Mouse (Mus musculus): ENCODE results near the gene Mgme1.

The Mgme1 gene

DNA sequence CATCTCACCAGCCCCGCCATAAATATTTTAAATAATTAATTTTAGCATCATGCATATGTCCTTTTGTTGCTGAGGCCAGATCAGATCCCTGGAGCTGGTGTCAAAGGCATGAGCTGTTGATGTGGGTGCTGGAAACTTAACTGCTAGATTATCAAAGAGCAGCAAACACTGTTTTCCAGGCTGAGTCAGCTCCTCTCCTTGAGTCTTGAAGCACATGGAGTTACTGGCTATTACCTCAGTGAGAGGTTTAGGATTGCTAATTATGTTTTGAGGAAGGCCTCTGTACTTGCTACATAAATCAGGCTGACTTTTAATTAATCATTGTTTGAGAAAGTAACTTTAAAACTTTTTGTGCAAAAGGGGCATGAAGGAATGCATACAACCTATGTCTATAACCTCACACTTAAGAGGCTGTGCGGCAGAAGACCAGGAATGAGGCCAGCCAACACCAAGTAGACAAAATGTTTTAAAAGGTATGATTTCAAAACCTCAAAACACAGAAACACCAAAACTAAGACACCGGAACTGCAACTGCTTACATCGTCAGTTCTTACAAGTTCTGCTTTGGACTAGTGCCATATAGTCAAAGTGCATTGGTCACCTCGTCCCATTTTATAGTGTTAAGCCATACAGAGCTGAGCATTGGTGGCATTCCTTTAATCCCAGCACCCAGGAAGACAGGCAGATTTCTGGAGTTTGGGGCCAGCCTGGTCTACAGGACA, 5.9 kb upstream of the Mgme1 start:
- DNase-seq (ENCODE audit: low spot score in 2 of 2), result no peak

DNA sequence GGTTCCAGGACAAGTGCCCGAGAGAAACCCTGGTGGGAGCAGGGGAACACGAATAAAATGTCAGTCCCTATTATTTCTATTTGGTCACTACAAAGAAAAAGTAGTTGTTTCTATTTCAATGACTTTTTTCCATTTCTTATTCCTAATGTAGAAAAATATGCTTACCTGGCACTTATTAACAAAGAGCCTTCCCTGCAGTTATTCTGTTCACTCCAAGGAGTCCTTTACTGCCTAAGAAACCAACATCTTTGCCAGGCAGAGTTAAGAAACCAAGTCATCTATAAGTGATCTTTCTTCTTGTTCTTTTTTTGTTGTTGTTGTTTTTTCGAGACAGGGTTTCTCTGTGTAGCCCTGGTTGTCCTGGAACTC, 5.4 kb upstream of the Mgme1 start:
- DNase-seq (ENCODE audit: low spot score in 2 of 2), result no peak

DNA sequence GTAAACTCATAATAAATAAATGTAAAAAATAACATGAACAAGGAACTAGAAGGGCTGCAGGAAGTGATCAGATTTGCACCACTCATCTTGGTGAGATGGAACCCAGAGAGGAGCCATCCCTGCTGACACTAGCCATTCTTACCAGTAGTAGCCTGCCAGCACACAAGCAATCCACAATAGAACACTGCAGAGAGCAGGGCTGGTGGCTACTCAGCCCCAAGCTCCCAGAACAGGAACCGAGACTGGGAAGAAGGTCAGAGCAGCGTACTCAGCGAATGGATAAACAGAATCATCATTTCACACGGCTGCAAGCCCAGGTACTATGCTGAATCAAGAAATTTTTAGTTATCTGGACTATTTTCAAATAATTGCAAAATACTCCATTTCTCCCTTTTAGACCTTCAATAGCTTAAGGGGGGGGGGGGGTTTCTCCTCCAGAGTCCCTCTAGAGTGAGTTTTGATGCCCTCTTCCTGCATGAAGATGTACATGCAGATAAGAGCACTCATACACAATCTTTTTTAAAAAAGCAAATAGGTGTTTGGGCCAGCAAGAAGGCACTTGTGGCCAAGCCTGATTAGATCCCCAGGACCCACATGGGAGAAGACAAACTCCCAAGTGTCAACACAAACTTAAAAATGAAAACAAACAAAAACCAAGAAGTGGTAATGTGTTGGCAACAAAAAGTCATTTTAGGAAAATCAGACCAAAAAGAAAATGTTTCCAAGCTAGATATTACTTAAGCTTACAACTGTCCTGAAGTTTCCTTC, 4.4 kb upstream of the Mgme1 start:
- no peak for DNase-seq (ENCODE audit: low spot score in 2 of 2)

DNA sequence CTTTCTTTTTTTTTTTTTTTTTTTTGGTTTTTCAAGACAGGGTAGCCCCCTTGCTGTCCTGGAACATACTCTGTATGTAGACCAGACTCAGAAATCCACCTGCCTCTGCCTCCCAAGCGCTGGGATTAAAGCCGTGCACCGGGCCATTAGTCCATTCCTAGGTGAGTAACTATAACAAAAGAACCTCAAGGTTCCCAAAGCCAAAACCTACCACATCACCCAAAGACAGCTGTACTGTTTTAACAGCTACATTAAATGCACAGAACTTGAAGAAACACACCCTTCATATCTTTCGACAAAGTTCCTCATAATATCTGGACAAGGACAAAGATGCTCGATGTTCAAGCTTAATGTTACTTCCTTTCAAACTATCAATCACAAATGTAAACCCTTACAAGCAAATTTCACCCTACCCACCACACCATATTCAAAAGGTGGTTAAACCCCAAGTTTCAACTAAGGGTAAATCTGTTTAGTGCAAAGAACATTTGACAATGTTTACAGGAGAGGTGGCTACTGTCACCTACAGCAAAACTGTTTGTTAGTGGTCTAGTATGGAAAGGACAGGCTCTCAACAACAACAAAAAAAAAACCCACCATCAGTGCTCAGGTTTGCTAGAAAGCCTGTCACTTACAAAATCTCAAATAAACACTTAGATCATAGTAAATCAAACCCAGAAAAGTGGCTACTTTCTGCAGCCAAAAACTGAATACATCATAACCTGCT, 3.3 kb upstream of the Mgme1 start:
- DNase-seq (ENCODE audit: low spot score in 2 of 2), result no peak

DNA sequence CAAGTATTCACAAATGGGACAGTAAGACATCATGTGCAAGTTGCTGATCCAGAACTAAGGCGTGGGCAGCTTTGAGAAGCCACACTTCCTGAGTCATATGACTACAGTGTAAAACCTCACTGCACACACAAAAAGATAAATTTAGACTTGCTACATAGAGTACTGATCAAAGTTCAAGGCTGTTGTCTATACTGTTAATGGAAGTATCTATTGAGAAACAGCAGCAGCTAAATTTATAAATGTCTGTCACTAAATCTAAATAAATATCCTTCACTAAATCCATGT, 2.8 kb upstream of the Mgme1 start:
- no peak for DNase-seq (ENCODE audit: low spot score in 2 of 2)

DNA sequence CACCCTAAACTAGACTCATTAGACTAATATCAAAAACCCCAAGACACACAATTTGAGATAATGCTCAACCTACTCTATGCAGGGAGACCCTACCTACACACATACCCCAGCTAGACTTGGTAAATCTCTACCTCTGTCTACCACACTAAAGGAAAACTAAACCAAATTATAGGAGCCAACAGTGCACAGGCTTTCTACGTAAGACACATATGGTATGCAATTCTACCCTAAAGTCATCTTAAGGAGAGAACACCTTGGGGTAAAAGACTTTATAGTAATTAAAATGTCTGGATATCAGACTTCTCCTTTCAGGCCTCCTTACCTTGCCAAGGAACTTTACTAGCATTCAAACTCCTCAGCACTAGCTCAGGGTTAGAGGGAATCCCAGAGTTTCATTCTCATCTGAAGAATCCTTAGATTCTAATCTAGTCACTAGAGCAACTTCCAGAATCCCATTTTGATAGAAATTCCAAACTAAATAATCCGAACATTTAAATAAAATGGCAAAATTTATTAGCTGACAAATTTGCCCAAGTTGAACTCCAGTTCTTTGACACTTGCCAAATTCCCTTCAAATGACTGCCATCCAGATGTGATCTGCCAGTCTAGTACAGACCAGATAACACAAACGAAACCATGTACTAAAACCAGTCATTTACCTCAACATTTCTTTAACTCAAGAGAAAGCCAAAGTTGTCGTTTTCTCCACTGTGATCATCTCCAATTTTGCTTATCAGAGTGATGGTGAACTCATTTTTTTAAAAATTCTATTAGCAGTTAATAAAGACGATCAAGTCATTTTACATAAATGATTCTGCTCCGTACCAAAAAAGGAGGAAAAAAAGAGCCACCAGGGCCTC, 1.8 kb upstream of the Mgme1 start:
- DNase-seq (ENCODE audit: low spot score in 2 of 2), result no peak

DNA sequence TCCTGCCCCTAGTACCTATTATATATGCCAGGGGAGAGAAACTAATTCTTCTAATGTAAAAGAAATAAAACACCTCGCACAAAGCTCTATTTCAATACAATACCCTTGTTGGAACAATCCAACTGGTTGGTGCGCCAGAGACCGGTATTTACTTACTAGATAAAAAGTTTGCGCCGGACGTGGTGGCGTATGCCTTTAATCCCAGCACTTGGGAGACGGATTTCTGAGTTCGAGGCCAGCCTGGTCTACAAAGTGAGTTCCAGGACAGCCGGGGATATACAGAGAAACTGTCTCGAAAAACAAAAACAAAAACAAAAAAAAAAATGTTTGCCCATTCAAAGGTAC, 1.2 kb upstream of the Mgme1 start:
- DNase-seq (ENCODE audit: low spot score in 2 of 2), result no peak

DNA sequence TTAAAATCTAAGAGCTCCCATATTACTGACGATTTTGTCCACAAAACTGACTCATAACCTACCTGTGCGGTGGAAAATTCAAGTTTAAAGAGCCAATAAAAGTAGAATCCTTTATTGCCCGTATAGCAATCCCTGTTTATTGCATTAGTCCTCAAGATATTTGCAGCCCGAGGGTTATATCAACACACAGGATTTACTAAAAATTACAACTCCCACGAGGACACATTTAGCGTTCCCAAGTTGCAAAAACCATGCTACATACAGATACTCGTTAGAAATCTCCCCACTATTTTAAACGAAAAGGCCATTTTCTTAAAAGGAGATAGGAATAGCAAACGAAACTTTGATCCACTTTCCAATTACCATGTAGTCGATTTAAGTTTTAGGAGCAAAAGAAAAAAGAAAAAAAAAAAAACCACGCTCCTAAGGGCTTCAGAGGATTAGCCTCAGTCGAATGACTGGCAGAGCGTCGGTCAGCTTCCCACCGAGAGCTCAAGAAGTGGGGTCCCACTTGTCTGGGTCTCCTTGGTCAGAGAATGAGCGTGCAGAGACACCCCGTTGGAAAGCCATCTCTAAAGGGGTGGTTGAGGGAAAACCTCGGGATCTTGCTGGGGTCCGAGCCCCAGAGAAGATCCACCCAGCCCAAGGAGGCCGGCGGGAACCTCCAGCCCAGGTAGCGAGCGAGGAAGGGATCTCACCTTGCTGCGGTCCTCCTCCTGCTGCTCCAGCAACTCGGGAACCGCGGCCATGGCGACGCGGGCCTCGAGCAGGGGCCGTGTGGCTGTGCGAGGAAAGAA, 586 bp upstream of the Mgme1 start:
- peak in 1 of 2 experiments; percentile 43 for DNase-seq (ENCODE audit: low spot score in 2 of 2)

DNA sequence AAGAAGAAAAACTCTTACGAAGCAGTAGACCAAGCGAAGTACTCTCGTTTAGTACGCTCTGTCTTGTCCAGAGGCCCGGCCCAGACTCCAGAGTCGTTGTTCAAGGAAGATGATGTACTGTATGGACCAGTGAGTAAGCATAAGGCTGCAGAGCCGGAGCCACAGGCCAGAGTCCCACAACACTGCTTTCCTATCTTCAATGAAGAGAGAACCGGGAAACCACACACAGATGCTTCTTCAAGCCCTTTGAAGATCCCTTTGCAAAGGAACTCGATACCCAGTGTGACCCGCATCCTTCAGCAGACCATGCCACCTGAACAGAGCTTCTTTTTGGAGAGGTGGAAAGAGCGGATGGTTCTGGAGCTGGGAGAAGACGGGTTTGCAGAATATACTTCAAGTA, 1.6 kb downstream of the Mgme1 start:
- no peak for DNase-seq (ENCODE audit: low spot score in 2 of 2)

DNA sequence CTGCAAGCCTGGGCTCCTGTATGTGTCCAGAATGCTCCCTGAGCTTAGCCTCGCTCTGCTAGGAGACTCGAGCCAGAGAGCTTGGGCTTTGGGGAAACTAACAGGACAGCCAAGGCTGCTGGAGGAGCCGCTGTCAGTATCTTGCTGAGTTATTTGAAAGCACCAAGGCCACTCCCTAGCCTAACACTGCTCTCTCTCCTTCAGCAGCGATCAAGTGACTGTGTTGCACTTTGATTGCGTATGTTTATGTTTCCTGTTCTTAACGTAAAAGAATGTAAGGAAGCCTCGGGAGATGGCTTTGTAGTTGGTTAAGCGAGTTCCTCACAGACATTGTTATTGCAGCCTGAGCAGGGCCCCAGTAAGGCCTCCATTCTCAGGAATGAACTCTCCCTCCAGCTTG, 4.3 kb downstream of the Mgme1 start:
- DNase-seq (ENCODE audit: low spot score in 2 of 2), result no peak

DNA sequence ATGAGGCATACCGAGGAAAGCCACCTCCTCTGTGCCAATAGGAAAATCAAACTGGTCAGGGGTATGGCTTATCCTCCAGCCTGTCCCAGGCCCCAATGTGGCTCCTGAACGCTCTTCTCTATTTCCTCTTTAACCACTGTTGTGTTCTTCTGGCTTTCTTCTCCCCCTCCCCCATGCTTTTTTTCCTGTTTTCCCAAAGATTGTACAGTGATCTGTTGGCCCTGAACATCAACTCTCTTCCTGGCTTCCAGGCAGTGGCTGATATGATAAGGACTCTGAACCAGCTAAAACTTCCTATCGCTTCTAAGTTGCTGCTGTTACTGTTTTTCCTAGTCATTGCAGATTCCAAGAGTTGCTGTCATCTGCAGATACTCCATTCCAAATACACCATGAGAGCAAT, 6.4 kb downstream of the Mgme1 start:
- DNase-seq (ENCODE audit: low spot score in 2 of 2), result no peak

DNA sequence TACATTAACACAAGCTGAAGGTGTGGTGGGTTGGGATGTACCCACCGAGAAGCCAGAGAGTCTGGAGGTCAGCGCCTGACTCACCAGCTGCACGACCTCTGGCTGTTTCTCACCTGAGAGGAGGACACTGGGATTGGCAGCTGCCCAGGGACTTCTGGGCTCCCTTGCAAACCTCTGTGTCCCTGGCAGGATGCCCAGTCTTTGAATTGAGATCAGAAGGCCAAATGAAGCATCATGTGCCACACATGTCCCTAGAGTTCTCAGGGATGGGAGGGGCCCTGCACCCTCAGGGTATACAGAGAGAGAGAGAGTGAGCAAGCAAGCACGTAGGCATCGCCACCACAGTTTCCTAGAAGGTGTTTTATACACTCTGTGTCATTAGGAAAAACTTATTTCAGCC, 9.3 kb downstream of the Mgme1 start:
- DNase-seq (ENCODE audit: low spot score in 2 of 2), result no peak

DNA sequence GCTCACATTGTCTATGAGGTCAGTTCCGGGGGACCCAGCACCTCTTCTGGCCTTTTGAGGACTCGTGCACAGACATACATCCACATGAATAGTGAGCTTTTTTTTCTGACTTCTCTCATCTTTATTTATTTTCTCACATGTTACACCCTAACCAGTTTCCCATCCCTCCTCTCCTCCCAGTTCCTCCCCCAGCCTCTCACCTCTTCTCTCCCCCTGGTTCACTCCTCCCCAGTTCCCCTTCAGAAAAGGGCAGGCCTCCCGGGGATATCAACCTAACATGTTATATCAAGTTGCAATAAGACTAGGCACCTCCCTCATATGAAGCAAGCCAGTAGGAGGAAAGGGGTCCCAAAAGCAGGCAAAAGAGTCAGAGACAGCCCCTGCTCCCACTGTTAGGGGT, 10.1 kb downstream of the Mgme1 start:
- DNase-seq (ENCODE audit: low spot score in 2 of 2), result no peak

DNA sequence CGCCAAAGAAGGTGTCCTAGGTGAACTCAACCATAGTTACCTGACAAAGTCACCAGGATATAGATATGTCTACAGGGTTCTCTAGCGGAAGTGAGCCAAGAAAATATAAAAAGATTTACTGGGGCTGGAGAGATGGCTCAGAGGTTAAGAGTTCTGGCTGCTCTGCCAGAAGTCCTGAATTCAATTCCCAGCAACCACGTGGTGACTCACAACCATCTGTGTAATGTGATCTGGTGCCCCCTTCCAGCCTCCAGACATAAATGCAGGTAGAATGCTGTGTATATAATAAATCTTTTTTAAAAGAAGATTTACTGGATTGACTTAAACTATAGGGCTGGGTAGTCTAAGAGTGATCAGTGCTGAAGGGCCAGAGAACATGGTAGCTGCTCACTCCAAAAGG, 11.0 kb downstream of the Mgme1 start:
- DNase-seq (ENCODE audit: low spot score in 2 of 2), result no peak

DNA sequence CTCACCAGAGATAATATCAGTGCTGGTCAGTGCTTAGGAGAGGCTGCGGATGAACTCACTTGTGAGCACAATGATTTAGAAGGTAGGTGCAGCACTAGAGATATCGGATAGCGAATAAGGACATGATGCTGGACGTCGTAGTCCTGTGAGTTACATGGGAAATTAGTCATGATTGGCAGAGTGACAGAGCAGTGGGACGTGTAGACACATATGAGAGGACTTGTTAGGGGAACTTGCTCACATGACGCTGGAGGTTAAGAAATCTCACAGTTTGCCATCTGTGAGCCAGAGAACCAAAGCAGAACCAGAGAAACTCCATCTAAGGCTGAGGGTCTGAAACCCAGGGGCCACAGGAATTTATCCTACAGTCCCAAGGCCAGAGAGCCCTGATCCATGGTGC, 19.9 kb downstream of the Mgme1 start:
- DNase-seq (ENCODE audit: low spot score in 2 of 2), result no peak

DNA sequence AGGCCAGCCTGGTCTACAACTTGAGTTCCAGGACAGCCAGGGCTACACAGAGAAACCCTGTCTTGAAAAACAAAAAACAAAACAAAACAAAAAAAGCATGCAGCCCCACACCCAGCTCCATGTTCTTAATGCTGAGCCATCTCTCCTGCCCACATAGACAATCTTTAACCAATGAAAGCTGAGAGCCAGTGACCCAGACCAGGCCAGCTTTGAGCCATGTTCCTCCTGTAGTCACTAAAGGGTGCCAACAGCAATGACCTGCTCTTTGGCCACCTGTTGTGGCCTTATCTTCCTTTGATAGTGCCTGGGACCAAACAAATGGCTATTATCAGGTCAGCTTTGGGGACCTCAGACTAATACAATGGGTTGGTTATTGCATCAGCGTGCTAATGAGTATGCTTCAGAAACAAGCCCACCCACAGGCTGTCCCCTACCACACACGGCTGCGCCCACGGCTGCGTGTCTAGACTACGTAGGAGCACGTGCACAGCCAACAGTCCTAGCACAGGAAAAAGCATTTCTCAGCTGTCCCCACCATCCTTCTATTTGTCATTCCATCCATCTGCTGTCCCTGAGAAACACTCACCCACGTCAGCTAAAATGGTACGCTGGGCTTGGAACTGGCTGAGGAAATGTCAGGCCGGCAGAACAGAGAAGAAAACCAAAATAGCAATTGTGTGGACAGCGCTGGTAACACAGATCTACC, 21.3 kb downstream of the Mgme1 start:
- peak; percentile 69 to 89 for DNase-seq (ENCODE audit: low spot score in 2 of 2)

DNA sequence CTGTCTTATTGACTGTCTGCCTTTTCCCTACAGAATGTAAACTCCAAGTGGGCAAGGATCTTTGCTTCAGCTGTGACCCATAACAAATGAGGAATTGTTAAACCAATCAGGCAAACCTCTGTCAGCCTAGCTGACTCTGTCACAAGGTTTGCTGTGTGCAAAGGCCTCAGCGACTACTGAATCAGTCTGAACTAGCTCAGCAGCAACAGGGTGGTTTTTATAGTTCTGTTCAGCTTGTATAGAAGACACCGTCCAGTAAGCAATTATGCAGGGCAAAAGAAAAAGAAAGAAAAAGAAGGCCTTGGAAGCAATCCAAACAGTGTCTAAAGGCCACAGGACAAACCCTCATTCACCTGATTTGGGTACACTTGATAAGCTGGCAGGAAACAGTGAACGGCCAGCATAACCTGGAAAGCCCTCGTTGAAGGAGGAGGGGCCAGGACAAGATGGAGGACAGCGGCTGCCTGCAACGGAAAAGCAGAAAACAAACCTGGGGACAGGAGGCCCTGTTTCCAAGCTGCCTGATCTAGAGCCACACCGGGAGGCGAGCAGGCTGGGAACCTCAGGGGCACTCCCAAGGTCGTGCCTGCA, 24.8 kb downstream of the Mgme1 start:
- no peak for DNase-seq (ENCODE audit: low spot score in 2 of 2)

DNA sequence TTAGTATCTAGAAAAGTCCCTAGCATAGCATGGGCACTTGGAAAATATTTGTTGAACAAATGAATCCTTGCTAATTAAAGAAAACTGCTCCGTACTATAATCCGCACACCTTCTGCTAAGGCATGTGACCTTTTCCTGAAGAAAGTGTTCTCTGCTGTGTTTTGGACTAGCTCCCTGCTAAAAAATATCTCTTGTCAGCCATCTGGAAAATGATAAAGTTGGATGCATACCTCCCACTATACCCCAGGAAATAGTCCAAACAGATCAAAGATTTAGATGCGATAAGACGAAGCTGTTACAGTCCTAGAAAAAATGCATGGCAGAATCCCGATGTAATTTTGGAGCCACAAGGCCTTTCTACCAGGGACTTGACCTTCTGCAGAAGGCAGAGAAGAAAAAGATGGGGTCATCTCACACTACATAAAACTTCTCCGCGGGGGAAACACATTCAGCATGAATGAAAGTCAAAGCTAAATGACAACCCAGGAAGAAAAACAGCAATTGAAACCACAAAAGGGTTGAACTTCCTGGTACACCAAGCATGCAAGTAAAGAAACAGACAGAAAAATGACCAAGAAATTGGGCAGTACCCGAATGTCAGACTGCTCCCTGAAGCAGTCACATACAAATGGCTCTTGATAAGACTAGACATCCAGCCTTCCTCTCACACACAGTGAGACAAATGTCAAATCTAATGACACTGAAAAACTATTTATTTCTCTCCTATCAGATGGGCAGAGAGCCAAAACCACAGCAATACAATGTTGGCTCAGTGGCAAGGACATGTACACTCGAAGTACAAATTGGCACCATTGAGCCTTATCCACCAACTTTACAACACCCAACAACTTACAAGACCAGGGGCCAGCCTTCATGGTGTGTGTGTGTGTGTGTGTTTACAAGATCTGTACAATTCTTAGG, 29.5 kb downstream of the Mgme1 start:
- peak in 1 of 2 experiments; percentile 55 for DNase-seq (ENCODE audit: low spot score in 2 of 2)

DNA sequence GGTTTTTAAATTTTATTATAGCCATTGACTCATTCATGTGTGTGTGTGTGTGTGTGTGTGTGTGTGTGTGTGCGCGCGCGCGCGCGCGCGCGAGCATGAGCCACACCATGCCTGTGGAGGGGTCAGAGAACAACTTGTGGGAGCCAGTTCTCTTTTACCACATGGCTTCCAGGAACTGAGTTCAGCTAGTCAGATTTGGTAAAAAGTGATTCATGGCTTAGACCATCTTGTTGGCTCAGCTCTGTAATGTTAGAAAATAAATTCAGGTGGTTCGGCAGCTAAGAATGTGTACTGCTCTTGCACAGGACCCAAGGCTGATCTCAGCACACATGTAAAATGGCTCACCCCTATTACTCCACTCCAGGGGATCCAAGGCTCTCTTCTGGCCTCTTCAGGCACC, 30.6 kb downstream of the Mgme1 start:
- DNase-seq (ENCODE audit: low spot score in 2 of 2), result no peak
